18 mouse cellular contexts compared by ENCODE assay signal in the genomic region with DNA sequence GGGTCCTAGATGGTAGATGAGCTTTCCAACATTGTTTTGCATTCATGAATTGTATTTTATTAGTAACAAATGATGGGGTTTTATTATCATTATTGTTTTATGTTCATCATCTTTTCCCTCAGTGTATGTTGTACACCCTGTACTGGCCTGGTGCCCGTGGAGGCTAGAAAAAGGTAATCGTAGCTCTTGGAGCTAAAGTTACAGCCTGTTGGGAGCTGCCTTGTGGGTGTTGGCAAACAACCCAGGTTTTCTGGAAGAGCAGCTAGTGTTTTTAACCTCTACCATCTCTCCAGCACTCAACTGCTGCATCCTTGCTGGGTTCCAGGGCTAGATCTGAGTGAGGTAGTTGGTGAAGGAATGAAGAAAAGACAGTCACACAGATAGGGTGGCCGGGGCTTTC. TPM values are rescaled to one million over a fixed set of nuclear protein-coding genes. Genes with fewer than 3 reads are reported as not detected.
A peak's percentile ranks its signal among the peaks of the same experiment; 100 is the strongest.
DNase-seq lines count a peak whose midpoint lies in the region; ATAC-seq lines count a peak whose summit lies in the region.
"Had no signal": no experiment of that assay in that cellular context is flagged by ENCODE, and none has a peak within 500 bp of the region (broad histone marks: within the 10 kb centered on the region; RNA-seq: fewer than 3 reads in every experiment).

No protein-coding gene starts in this region.

- H3K4me1 ChIP-seq in heart, embryonic 12.5 days (replicated peaks), result peaks cover 19% of the 10 kb centered on the region
- H3K4me1 ChIP-seq: neural tube, embryonic 12.5 days had no signal

- no peak overlapping the region for H3K9ac ChIP-seq in heart, embryonic 12.5 days
- H3K9ac ChIP-seq: hindbrain, embryonic 15.5 days; neural tube, embryonic 12.5 days had no signal

- H3K27ac ChIP-seq in heart, embryonic 12.5 days (ENCODE audit: poor library complexity, severe bottlenecking), result no peak overlapping the region
- H3K27ac ChIP-seq: hindbrain, embryonic 15.5 days; left cerebral cortex, adult 2 months; macrophage; neural tube, embryonic 12.5 days had no signal

- H3K9me3 ChIP-seq in heart, embryonic 12.5 days (replicated peaks), result no peaks in the 10 kb centered on the region
- H3K9me3 ChIP-seq: G1E; hindbrain, embryonic 15.5 days; neural tube, embryonic 12.5 days had no signal

- H3K27me3 ChIP-seq in heart, embryonic 12.5 days (replicated peaks), result no peaks in the 10 kb centered on the region
- H3K27me3 ChIP-seq: hindbrain, embryonic 15.5 days; neural tube, embryonic 12.5 days had no signal

- H3K4me2 ChIP-seq in heart, embryonic 12.5 days, result no peak overlapping the region
- H3K4me2 ChIP-seq: hindbrain, embryonic 15.5 days; neural tube, embryonic 12.5 days had no signal

- no peak overlapping the region for H3K4me3 ChIP-seq in heart, embryonic 12.5 days
- H3K4me3 ChIP-seq: hindbrain, embryonic 15.5 days; left cerebral cortex, adult 2 months; neural tube, embryonic 12.5 days had no signal

- peaks cover 24% of the 10 kb centered on the region for H3K36me3 ChIP-seq in heart, embryonic 12.5 days

- DNase-seq in heart, adult 18-20 months, result peak; percentile 58 to 62
- DNase-seq in cerebellum, adult 9-10 months, result peak; percentile 57
- DNase-seq in gastrocnemius, adult 8-10 months (ENCODE audit: low spot score in 2 of 2), result peak; percentile 59 to 66
- DNase-seq in heart, postnatal 4 days, result peak; percentile 39
- no peak for DNase-seq in thymus, postnatal 25 days
- DNase-seq in B cell, adult 2 months, result no peak
- DNase-seq in embryo, embryonic 9.5 days (ENCODE audit: extremely low spot score), result no peak
- DNase-seq: adrenal gland, postnatal 14 days; kidney, adult 2 months; kidney, postnatal 4 days; lung, adult 2 months had no signal

- ATAC-seq in heart, embryonic 12.5 days (ENCODE audit: insufficient number of reproducible peaks, low FRiP score), result no peak
- ATAC-seq: forebrain, embryonic 16.5 days had no signal

- 81% methylated on average over 3 of the region's 3 CpGs for WGBS in heart, embryonic 12.5 days

RNA-seq across cellular contexts. Expression of a gene that starts 9.5 kb away (rescaled TPM):
- total RNA-seq in heart, adult 18-20 months (2021), result 100 to 1,000 TPM; 263 to 287 TPM
- polyA plus RNA-seq in heart, embryonic 12.5 days (2016; fragmentation: Nextera tagmentation; extraction: Ambion mirVana), result 333 and 345 TPM in 2 replicates
- total RNA-seq in gastrocnemius, adult 8-10 months (2022), result 100 to 1,000 TPM; 140 to 152 (median 149) TPM
- 100 to 1,000 TPM; 314 to 323 TPM for total RNA-seq in heart, postnatal 4 days (2021)

Comparison
In these comparisons a context has a peak if more than half of its experiments do, and no peak if none do; other contexts are left out.
1. DNase-seq: peak in heart, adult 18-20 months (2 of 2), cerebellum, adult 9-10 months (single experiment), gastrocnemius, adult 8-10 months (2 of 2) and heart, postnatal 4 days (single experiment); none in thymus, postnatal 25 days (single experiment), B cell, adult 2 months (0 of 2) and embryo, embryonic 9.5 days (single experiment).